Mouse (Mus musculus): ENCODE results near the gene Rbbp8nl. TPM values are rescaled to one million over a fixed set of nuclear protein-coding genes. Genes with fewer than 3 reads are reported as not detected.

The Rbbp8nl gene
- not detected in 2 replicates for polyA plus RNA-seq (2012; ENCODE audit: low replicate concordance)

GRCm38 (mm10) chr2:180289440-180290108 is at the start of gene Rbbp8nl:
Gene Rbbp8nl (minus strand): TSS chr2:180289879.

GRCm38 (mm10) chr2:180334551-180334986 is 44.9 kb upstream of the Rbbp8nl start, which contains the start of gene Gata5:
Gene Gata5 (minus strand): TSS chr2:180334699.

GRCm38 (mm10) chr2:180273394-180274244 is 16.1 kb downstream of the Rbbp8nl start, which contains the start of gene Cables2:
Gene Cables2 (minus strand): TSS chr2:180273496.

GRCm38 (mm10) chr2:180257001-180257521 is 32.6 kb downstream of the Rbbp8nl start, which contains the start of gene Rps21:
Gene Rps21 (plus strand): TSS chr2:180257377.

Other genes with a start within 250 kb of the Rbbp8nl start
- 23.6 and 70.9 TPM in 2 replicates for gene Psma7, start 247.4 kb downstream of the Rbbp8nl start, polyA plus RNA-seq (2012; ENCODE audit: low replicate concordance)
- 1.4 and 1.7 TPM in 2 replicates for gene Ss18l1, start 247.4 kb downstream of the Rbbp8nl start, polyA plus RNA-seq (2012; ENCODE audit: low replicate concordance)
- 14.0 and 15.4 TPM in 2 replicates for gene Mtg2, start 219.3 kb downstream of the Rbbp8nl start, polyA plus RNA-seq (2012; ENCODE audit: low replicate concordance)
- 0.42 TPM in 1 of 2 replicates, not detected in the other for gene Hrh3, start 185.4 kb downstream of the Rbbp8nl start, polyA plus RNA-seq (2012; ENCODE audit: low replicate concordance)
- gene Osbpl2, start 170.6 kb downstream of the Rbbp8nl start, polyA plus RNA-seq (2012; ENCODE audit: low replicate concordance): 7.7 and 35.6 TPM in 2 replicates
- gene Adrm1, start 118.4 kb downstream of the Rbbp8nl start, polyA plus RNA-seq (2012; ENCODE audit: low replicate concordance): 761 and 1,456 TPM in 2 replicates
- 3.2 and 3.3 TPM in 2 replicates for gene Lama5, start 64.0 kb downstream of the Rbbp8nl start, polyA plus RNA-seq (2012; ENCODE audit: low replicate concordance)
- gene Rps21, start 32.5 kb downstream of the Rbbp8nl start, polyA plus RNA-seq (2012; ENCODE audit: low replicate concordance): 28.0 and 439 TPM in 2 replicates
- gene Cables2, start 16.4 kb downstream of the Rbbp8nl start, polyA plus RNA-seq (2012; ENCODE audit: low replicate concordance): 30.5 and 84.7 TPM in 2 replicates
- 0.05 TPM in 1 of 2 replicates, not detected in the other for gene Gata5, start 44.8 kb upstream of the Rbbp8nl start, polyA plus RNA-seq (2012; ENCODE audit: low replicate concordance)
- gene Slco4a1, start 166.4 kb upstream of the Rbbp8nl start, polyA plus RNA-seq (2012; ENCODE audit: low replicate concordance): 1.7 and 3.1 TPM in 2 replicates
- not detected in 2 replicates for gene Ntsr1, start 210.1 kb upstream of the Rbbp8nl start, polyA plus RNA-seq (2012; ENCODE audit: low replicate concordance)

Data from leukemia stem cell, adult 10-12 weeks (primary cell).